Mouse (Mus musculus) layer of hippocampus, adult 2 months (tissue): ENCODE data around the gene Znrf1. TPM values are rescaled to one million over a fixed set of nuclear protein-coding genes. Genes with fewer than 3 reads are reported as not detected.

Experiments
- DNase-seq, 2 experiments: peaks; one replicate each; pipeline ENCODE4 v3.0.0; 2022; ENCODE audit warnings: low spot score in 2 of 2
- H3K27ac ChIP-seq: fragments of 200-600 bp; 2 replicates; pipeline ENCODE4 v1.8.1; 2022
- H3K4me3 ChIP-seq: fragments of 200-600 bp; 2 replicates; pipeline ENCODE4 v1.8.1; 2022; ENCODE audit warnings: mild to moderate bottlenecking
- CTCF ChIP-seq: fragments of 200-600 bp; conservative IDR thresholded peaks from 2 replicates; pipeline ENCODE4 v1.8.1; 2022; ENCODE audit warnings: antibody characterized with exemption, mild to moderate bottlenecking, moderate library complexity
- total RNA-seq, 2 experiments: library from RNA; stranded (reverse); gene quantifications; 2 replicates each; pipeline ENCODE4 v1.2.3; 2021

The Znrf1 gene
- total RNA-seq, 2 experiments from 2014 or later, result 105 to 107 TPM

DNA sequence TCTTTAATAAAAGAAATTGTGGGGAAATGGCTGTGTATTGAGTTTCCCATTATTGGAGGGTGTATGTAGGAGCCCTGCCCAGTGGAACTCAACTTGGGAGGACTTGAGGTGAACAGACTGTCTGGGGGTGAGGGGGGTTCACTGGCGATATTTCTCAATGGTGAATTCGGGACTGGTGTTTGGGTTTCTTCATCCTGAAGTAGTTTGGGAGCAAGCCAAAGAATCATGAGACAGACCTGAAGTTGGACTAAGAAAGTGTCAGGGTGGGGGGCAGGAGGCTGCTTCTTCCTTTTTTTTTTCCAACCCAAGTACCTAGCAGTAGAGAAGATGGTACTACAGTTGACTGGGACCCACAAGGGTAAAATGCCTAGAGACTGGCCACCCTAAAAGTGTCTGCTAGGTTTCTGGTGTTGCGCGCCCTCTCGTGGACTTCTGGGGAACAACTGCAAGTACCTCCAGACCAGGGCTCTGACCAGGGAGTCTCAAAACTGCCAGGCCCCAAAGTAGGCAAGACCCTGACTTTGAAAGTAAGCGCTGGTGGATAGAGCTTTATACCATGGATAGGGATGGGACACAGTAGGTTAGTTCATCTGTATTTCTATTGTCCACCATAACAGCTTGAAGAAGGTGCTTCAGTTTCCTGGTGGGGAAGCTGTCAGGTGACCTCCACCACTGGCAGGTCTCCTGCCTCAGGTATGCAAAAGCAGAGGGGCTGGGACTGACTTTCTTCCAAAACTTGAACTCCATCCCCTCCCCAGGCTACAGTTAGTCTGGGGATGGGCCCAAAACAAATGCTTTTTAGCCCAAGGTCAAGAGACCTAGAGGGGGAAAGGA is 90.0 kb downstream of the Znrf1 start:
- DNase-seq, result peak in 1 of 2 experiments; percentile 72
- peak overlapping the region; percentile 51; the same call in 1 of the 2 replicates for H3K27ac ChIP-seq
- peak; percentile 91 for TF ChIP-seq CTCF
- H3K4me3 ChIP-seq, result no peak overlapping the region

DNA sequence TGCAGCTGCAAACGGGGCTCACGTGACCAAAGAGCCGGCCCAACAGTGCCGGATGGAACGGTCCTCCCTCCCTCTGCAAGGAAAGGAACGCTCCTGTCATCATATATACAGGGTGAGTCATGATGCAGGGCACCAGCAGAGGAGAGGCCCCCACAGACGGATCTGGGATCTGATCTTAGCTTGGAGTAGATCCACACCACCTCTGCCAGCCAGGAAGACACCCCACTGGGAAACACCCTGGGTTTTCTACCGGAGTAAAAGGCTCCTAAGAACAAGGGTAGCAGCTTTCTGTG is 90.6 kb downstream of the Znrf1 start:
- TF ChIP-seq CTCF, result no peak
- peak overlapping the region; percentile 51; the same call in 1 of the 2 replicates for H3K27ac ChIP-seq
- DNase-seq, result no peak
- no peak overlapping the region for H3K4me3 ChIP-seq

DNA sequence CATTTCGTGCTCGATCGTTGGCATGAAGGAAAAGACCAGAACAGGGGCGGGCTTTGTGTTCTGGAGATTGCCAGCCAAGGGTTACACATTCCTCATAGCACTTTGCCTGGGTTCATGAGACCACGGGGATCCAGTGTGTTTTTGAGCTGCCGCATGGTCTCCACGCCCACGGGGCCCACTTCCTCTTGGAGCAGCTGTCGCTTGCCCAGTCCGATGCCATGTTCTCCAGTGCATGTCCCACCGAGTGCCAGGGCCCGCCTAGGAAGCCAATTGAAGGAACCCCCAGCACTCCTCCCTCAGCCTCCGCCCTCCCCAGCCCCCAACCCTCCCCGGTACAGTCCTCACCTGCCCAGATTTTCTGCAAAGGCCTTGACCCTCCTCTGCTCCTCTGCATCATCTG is 91.0 kb downstream of the Znrf1 start:
- peak overlapping the region; percentile 51; the same call in 1 of the 2 replicates for H3K27ac ChIP-seq
- no peak for TF ChIP-seq CTCF
- no peak overlapping the region for H3K4me3 ChIP-seq
- DNase-seq, result no peak

DNA sequence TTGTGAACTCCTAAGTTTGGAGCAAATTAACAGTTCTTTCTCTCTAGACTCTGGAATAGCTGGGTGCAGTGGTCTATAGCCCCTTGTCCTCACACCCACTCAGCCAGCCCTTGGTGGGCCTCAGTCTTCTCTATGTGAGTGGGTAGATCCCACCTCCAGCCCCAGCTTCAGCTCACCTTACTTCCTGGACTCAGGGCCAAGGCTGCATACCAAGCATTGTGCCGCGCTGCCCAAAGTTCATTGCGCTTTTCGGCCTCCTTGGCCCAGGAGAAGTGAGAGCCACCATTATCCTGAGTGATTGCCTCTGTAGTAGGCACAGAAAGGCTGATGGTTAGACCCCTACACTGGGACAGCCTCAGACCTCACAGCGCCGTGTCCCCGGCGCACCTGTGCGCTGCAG is 92.0 kb downstream of the Znrf1 start:
- no peak for TF ChIP-seq CTCF
- H3K4me3 ChIP-seq, result no peak overlapping the region
- DNase-seq, result no peak
- H3K27ac ChIP-seq, result no peak overlapping the region

DNA sequence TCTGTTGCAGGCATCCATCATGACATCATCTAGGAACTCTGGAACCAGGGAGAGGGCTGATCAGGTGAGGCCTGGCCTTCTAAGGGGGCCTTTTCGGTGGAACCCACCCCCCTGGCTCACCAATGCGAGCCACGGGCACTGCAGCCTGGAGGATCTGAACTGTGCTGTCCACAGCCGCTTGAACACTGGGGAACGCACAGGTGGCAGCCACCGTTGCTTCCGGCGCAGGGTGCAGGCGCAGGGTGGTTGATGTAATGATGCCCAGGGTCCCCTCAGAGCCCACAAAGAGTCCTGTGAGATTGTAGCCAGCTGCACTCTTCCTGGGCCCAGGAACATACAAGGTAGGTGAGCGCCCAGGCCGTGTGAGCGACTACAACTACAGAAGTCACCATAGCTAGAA is 92.5 kb downstream of the Znrf1 start:
- Histone ChIP-seq H3K4me3 (no peak overlapping the region), H3K27ac (no peak overlapping the region)
- DNase-seq, result no peak
- TF ChIP-seq CTCF, result no peak

DNA sequence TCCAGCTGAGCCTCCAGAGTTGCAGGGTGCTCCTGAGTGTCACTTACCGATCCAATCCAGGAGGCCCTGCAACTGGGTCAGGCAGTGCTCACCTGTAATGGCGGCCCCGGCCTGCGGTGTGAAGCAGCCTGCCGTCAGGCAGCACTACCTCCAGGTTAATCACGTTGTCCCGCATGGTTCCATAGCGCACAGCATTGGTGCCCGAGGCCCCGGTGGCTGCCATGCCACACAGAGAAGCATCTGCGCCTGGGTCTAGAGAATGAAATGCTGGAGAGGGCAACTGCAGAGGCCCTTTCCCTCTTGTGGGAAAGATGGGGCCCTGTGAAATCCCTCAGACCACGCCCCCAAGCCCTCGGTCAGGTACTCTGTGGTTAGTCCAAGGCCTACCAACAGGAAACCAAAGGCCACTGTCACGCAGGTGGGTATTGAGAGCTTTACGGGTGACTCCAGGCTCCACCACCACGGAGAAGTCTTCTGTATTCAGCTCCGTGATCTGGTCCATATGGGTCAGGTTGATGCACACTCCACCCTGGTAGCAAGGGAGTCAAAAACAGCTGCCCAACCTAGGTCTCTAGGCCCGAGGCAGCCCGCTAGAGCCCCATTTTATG is 93.1 kb downstream of the Znrf1 start:
- DNase-seq, result no peak
- H3K4me3 ChIP-seq, result no peak overlapping the region
- TF ChIP-seq CTCF, result no peak
- H3K27ac ChIP-seq, result no peak overlapping the region

DNA sequence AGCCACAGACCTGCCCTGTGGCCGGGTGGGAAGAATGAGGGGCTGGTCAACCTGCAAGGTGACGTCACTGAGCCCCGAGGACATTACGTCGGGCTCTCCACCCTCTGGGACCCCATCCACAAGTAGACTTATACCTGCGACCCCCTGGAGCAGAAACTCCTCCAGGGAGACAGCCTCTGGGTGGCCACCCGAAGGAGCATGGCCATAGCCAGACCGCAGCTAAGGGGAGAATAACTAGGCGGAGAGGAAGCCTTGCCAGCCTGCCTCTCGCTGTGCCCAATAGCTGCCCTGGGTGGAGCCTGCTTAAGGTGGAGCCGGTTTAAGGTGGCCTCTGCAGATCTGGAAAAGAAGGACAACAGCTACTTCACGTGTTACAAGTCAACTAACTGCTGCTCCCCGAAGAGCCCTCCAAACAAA is 94.2 kb downstream of the Znrf1 start, which contains the start of gene Ldhd:
Ldhd (minus strand) TSS at position 270 of the 417 bp plus-strand sequence.
- no peak for TF ChIP-seq CTCF
- peak in 1 of 2 experiments; percentile 50 for DNase-seq
- Histone ChIP-seq H3K4me3 (peak within 1 kb of the TSS; percentile 58), H3K27ac (peak within 1 kb of the TSS; percentile 74)

DNA sequence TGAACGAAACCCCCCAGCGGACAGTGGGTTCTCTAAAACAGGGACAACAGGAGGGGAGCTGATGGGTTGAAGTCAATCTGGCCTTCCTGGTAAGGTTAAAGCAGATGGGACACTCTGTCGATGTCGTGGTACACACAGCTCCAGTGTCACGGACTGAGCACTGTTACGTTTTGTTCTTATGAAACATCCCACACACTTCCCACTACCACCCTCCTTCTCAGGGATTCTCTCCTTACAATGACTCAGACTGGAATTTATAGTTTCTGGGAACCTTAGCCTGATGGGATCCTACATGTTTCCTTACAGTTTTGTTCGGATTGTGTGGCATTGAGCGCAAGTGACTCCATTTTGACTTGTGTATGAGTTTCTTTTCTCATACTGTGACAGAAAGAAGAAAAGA is 95.7 kb downstream of the Znrf1 start:
- Histone ChIP-seq H3K4me3 (no peak overlapping the region), H3K27ac (no peak overlapping the region)
- no peak for DNase-seq
- TF ChIP-seq CTCF, result no peak

DNA sequence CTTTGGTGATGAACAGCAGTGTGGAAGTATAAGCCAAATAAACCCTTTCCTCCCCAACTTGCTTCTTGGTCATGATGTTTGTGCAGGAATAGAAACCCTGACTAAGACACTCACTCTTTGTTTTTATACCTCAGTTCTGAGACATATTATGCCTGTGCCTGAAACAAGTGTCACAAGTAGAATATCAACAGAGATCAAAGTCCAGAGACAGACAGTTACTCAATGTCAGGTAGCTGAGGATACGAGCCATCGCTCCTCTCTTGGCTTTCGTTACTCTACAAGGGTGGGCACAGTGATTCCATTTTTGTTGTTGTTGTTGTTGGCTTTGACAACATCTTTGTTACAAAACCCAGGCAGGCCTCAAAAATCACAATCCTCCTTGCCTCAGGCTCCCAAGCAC is 97.1 kb downstream of the Znrf1 start:
- DNase-seq, result no peak
- Histone ChIP-seq H3K27ac (no peak overlapping the region), H3K4me3 (no peak overlapping the region)
- no peak for TF ChIP-seq CTCF

DNA sequence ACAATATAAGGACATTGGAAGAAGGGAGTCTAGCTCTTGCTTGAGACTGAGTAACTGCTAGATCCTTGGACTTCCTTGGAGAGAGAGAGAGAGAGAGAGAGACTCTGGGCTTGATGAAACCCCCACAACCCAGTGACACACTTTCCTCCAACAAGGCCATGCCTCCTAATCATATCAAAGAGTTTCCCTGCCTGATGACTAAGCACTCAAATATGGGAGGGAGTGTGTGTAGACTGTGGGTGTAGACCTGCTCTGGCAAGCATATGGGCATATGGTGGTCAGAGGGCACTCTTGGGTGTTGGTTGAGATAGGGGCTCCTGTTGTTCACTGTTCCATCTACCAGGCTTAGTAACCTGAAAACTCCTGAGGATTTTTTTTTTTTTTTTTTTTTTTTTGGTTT is 102.2 kb downstream of the Znrf1 start:
- H3K27ac ChIP-seq, result no peak overlapping the region
- TF ChIP-seq CTCF, result no peak
- no peak for DNase-seq
- no peak overlapping the region for H3K4me3 ChIP-seq

DNA sequence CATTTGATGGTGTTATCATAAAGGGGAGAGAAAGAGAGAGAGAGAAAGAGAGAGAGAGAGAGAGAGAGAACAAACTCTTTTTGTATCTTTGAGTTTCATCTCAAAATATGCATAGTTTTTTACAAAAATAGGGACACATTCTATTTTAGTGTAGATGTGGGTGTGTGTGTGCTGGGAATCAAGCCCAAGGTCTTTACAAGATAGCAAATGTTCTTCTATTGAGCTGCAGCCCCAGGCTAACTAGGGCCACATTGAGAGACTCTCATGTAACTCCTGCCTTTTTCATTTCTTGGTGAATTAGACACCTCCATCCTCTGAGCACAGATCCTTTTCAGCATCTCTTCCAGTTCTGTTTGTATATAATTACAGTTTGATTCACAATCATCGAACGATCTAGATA is 105.2 kb downstream of the Znrf1 start:
- H3K27ac ChIP-seq, result no peak overlapping the region
- no peak for TF ChIP-seq CTCF
- DNase-seq, result no peak
- H3K4me3 ChIP-seq, result no peak overlapping the region

DNA sequence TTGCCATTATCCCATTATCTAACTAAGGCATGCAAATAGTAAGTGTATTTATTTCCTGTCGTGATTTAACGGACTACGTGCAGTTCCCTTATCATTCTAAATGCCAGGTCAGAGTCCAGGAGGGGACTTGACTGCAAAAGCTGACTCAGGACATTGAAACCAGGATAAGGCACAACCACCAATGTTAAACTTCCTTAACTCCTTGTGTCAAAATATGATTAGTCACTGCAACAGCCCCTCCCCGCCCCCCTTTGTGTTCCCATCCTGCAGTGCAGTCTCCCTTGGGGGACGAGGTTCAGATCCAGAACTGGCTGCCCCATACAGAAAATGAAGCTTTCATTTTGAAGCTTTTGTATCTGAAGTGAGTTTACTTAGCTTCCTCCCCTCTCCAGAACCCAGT is 106.6 kb downstream of the Znrf1 start:
- no peak for TF ChIP-seq CTCF
- Histone ChIP-seq H3K27ac (peak overlapping the region; percentile 91; the same call in 1 of the 2 replicates), H3K4me3 (peak overlapping the region; percentile 99)
- DNase-seq, result no peak

DNA sequence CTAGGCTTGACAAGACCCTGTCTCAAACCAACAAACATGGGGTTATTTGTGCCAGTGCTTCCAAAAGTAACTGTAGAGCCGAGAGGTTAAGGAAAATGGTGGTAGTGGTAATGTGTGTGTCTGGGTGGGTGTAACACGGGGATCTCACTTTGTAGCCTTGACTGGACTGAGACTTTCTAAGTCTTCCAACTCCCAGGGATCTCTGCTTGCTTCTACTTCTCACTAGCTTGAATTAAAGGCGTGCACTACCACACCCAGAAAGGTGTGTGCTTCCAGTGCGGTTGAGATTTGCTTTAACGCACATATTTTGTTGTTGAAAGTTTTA is 107.0 kb downstream of the Znrf1 start:
- no peak for TF ChIP-seq CTCF
- no peak for DNase-seq
- Histone ChIP-seq H3K4me3 (peak overlapping the region; percentile 99), H3K27ac (peak overlapping the region; percentile 91)
